Mouse (Mus musculus): ENCODE results near the gene Nckipsd.

- TF ChIP-seq POLR2AphosphoS5 (IDR thresholded peaks at IDR 0.05; ENCODE audit: insufficient replicate concordance, low read depth, low read length): no peak
- TF ChIP-seq GATA1 (IDR thresholded peaks at IDR 0.05; ENCODE audit: borderline replicate concordance, low read length): no peak
- no peak for TF ChIP-seq CTCF (IDR thresholded peaks at IDR 0.05; ENCODE audit: low read depth, low read length)
Observed at GRCm38 (mm10) chr9:108848419-108848818, 40.3 kb downstream of the Nckipsd start.

Data from G1E (cell line).